Mouse (Mus musculus): Measurements from ENCODE around the gene Cdk12. TPM values are rescaled to one million over a fixed set of nuclear protein-coding genes. Genes with fewer than 3 reads are reported as not detected.

Gene Cdk12
- polyA plus RNA-seq (2012; rRNA removed) = 9.2 and 11.4 TPM in 2 replicates

GRCm38 (mm10) chr11:98202641-98203350, at the start of gene Cdk12:
Cdk12 (plus strand) TSS chr11:98203059.

GRCm38 (mm10) chr11:98192901-98193805, 9.7 kb upstream of the Cdk12 start, which contains the start of gene Med1:
Med1 (minus strand) TSS chr11:98193293.

Other genes starting within 250 kb of the Cdk12 start
- gene Plxdc1, start 216.6 kb upstream of the Cdk12 start, polyA plus RNA-seq (2012; rRNA removed) = 0.76 and 0.85 TPM in 2 replicates
- gene Arl5c, start 206.9 kb upstream of the Cdk12 start, polyA plus RNA-seq (2012; rRNA removed) = 3.9 and 5.6 TPM in 2 replicates
- 0.65 and 0.72 TPM in 2 replicates for gene Cacnb1, start 180.0 kb upstream of the Cdk12 start, polyA plus RNA-seq (2012; rRNA removed)
- 850 and 958 TPM in 2 replicates for gene Rpl19, start 176.3 kb upstream of the Cdk12 start, polyA plus RNA-seq (2012; rRNA removed)
- 0.02 TPM in 1 of 2 replicates, not detected in the other for gene Stac2, start 149.6 kb upstream of the Cdk12 start, polyA plus RNA-seq (2012; rRNA removed)
- 3.8 and 4.8 TPM in 2 replicates for gene Fbxl20, start 52.7 kb upstream of the Cdk12 start, polyA plus RNA-seq (2012; rRNA removed)
- gene Med1, start 9.8 kb upstream of the Cdk12 start, polyA plus RNA-seq (2012; rRNA removed) = 7.7 and 8.1 TPM in 2 replicates
- gene Neurod2, start 126.6 kb downstream of the Cdk12 start, polyA plus RNA-seq (2012; rRNA removed) = not detected in 2 replicates
- 2.5 and 3.4 TPM in 2 replicates for gene Ppp1r1b, start 145.3 kb downstream of the Cdk12 start, polyA plus RNA-seq (2012; rRNA removed)
- gene Stard3, start 155.3 kb downstream of the Cdk12 start, polyA plus RNA-seq (2012; rRNA removed) = 24.3 and 28.8 TPM in 2 replicates
- 0.22 TPM in 1 of 2 replicates, not detected in the other for gene Tcap, start 180.8 kb downstream of the Cdk12 start, polyA plus RNA-seq (2012; rRNA removed)
- 0.08 TPM in 1 of 2 replicates, not detected in the other for gene Pnmt, start 183.4 kb downstream of the Cdk12 start, polyA plus RNA-seq (2012; rRNA removed)
- gene Pgap3, start 197.4 kb downstream of the Cdk12 start, polyA plus RNA-seq (2012; rRNA removed) = 3.2 and 3.8 TPM in 2 replicates
- 1.2 and 1.4 TPM in 2 replicates for gene Erbb2, start 209.4 kb downstream of the Cdk12 start, polyA plus RNA-seq (2012; rRNA removed)
- 47.0 and 54.6 TPM in 2 replicates for gene Mien1, start 235.9 kb downstream of the Cdk12 start, polyA plus RNA-seq (2012; rRNA removed)
- 55.0 and 55.3 TPM in 2 replicates for gene Grb7, start 243.3 kb downstream of the Cdk12 start, polyA plus RNA-seq (2012; rRNA removed)

All from liver, embryonic 18 days (tissue).